Mouse (Mus musculus) kidney, adult 11 months (tissue): ENCODE data around the gene Tnip3.
A peak's percentile ranks its signal among the peaks of the same experiment; 100 is the strongest.

Source experiments
- DNase-seq: peaks from one replicate; pipeline ENCODE4 v3.0.0; 2022

Tnip3 gene

DNA sequence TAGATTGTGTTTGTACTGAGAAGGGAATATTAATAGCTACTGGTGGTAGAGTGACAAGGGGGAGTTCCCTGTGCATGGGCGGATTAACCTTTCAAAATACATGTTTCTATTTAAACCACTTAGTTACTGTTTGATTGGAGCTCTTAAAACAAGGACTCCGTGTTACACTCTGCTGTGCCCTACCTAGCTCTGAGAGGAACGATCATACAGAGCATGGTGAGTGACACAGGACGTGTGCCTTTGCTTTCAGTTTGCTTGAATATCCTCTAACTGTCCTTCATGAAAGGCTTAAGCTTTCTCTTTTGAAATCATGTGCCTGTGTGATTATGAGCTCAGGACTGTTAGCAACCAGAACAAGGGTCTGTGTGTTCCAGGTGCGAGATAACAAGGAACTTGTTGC, at the start of gene Tnip3:
Gene Tnip3, plus strand, starts transcription at position 122 of the 400 bp plus-strand sequence.
- DNase-seq = no peak

DNA sequence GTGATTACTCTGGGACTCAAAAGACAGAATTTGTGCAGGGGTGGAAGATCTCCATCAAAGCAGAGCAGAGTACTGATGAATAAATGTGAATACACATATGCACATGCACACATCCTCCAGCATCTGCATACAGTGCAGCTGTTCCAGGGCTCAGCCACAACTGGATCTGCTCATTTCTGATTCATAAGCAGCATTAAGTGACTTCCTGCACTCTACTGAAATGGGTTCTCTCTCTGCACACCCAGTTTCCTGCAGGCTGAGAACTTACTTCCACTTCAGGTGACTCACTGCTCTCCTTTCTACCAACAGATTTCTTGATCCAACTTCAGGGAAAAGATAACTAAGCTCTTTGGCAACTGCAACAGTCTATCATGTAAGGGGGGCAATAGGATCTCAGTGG, 26.3 kb upstream of the Tnip3 start:
- DNase-seq = no peak

DNA sequence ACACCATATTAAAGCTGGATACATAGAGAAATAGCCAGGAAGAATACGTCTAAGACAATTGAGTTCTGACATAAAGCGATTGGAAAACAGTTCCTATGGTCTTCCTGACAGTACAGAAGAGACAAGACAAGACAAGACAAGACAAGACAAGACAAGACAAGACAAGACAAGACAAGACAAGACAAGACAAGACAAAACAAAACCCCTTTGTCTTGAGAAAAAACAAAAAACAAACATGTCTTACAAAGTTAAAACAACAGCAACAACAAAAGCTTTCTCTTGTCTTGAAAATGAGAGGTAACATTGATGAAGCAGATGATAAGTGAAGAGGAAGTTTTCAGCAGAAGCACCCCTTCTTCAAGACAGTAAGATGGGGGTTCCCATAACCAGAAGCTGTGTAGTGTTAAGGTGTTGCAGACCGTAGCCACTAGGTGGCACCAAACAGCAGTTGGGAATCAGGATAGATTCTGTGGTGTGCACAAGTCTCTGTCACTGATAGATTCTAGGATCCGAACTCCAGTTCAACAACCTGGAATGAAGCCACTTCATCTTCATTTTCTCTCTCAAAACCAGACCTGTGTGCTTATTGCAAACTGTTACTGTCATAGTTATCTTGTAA, 15.0 kb upstream of the Tnip3 start:
- peak; percentile 32 for DNase-seq

GRCm38 (mm10) chr6:65513813-65514212, 11.3 kb upstream of the Tnip3 start:
- no peak for DNase-seq

- DNase-seq = no peak
Measured at GRCm38 (mm10) chr6:65516759-65517158, 8.4 kb upstream of the Tnip3 start.

DNA sequence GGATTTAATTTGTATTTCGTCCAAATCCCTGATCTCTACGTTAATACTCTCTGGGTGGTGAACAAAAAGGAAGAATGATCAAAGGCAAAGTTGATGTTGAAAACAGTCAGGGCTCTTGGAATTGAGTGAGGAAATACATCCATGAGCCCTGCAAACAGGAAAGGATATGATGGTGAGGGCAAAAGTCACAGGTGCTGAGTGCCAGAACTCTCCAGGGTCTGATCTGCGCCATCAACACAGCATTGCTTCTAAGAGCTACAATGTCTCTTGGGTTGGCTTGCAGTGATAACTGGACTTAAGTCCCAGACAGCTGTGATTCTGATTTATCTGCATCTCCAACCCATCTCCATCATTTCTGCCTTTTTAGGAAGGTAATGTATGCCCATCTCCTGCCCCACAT, 4.3 kb upstream of the Tnip3 start:
- DNase-seq = no peak

- DNase-seq = no peak
Measured at GRCm38 (mm10) chr6:65527892-65528291, 2.8 kb downstream of the Tnip3 start.

DNA sequence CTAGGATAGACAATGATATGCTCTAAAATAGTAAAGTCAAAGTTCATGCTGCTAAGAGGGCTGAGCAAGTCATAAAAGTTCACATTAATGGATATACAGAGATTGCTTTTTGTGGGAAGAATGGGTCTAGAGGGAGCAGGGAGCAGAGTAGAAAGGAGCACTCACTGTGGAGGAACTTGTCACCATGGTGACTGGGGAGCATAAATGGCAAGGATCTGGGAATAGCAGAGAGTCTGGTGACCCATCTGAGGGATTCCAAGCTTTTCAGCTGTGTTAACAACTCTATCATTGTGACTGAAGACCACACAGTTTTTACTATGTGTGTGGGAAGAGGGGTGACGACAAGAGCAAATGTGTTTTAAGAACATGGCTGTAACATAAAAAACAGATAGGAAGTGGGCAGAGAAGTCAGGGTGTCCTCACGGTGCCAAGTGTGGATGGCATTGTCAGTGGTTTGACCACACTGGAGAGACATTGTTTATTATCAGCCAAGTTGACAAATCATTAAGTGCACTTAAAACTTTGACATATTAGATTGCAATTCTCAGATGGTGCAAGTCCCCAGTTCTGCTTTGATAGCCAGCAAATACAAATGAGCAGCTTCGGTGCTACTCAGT, 6.2 kb downstream of the Tnip3 start:
- no peak for DNase-seq

DNA sequence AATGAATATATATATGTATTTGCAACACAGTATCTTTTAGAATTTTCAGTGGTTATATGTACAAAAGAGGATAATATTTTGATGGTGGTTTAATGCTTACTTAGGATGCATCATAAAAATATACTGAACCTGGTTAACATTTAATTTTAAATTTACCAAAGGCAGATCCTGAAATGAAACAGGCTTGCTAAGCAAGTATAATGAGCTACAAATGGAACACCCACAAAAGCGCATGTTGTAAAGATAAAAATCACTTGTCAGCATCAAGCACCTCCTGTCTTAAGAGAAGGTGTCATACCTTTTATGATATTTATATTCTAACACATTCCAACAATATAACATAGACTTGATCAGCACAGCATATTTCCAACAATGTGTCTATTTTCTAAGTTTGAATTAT, 8.6 kb downstream of the Tnip3 start:
- DNase-seq = no peak

GRCm38 (mm10) chr6:65537327-65537884, 12.3 kb downstream of the Tnip3 start:
- no peak for DNase-seq

DNA sequence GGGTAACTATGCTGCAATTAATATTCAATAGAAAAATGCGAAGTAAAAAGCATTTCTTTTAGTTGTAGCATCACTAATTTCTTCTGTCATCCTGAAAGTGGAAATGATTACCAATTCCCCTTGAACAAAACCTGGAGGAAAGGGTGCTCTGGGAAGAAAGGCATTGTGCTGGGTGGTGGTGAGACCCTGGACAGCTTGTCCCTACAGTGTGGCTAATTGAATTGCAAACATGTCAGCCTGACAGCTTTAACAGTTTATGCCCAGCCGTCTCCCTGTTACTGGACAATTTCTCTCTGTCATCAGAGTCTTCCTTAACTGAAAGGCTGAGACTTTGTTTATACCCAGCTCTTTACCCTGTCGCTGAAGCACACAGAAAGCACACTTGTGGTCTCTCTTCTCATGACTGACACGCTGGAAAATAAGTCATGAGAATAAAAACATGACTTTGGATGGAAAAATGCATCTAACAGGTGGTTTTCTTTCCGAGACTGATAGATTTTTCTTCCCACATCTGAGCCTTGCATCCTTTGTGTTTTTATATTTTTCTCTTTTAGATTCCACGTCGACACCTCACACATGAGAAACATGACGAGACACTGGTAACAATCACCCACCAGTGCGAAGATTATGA, 13.0 kb downstream of the Tnip3 start:
- no peak for DNase-seq

DNA sequence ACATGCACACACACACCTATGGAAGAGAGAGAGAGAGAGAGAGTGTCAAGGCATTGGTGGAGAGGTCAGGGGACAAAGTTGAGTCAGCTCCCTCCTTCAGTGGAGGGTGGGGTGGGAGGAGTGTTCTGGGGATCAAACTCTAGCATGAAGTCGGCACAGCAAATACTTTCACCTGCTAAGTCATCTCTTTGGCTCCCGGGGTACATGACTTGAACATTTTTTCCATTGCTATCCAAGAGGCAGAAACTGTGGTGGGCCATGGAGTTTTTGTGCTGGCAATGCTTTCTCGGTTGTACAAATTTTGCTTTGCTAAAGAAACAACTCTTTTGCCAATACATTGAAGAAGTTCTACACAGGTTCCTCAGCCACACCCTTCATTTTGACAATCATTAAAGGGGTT, 13.8 kb downstream of the Tnip3 start:
- no peak for DNase-seq

- no peak for DNase-seq
Measured at GRCm38 (mm10) chr6:65540138-65540537, 15.0 kb downstream of the Tnip3 start.

- DNase-seq = no peak
Measured at GRCm38 (mm10) chr6:65541094-65541493, 16.0 kb downstream of the Tnip3 start.

DNA sequence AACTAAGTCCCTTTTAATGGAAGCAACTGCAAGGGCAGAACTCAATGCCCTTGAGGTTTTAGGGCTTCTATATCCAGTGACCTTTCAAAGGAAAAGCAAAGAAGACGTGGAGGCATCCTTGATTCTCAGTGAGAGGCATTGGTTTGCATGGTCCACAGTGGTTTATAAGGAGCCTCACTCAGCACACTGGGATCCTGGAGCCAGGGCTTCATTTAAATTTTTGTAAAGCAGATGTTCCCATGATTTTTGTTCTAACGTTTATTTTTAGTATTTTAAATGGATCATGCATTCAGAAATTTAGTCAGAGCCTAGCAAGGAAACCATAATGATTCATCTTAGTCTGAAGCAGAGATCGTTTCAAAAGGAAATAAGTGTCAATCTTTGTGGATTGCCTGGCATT, 17.3 kb downstream of the Tnip3 start:
- DNase-seq = no peak

DNA sequence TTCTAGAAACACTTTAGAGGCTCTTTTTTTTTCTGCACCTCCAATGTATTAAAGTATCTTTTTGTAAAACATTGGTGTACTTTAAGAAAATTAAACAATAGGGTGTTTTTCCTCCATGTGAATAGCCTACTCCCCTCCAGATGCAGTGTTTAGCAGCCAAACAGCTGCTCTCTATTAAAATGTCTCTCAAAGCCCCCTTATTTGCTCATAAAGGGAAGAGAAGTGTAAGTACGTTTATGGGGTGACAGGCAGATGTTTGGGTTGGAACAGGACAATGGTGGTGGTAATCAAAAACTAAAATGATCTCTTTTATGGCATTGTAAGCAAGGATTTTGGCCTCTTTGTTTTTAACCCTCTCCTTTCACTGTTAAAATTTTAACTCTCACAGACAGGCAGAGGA, 17.8 kb downstream of the Tnip3 start:
- no peak for DNase-seq

GRCm38 (mm10) chr6:65563887-65564656, 39.0 kb downstream of the Tnip3 start:
- no peak for DNase-seq

- no peak for DNase-seq
Measured at GRCm38 (mm10) chr6:65564657-65565039, 39.5 kb downstream of the Tnip3 start.

GRCm38 (mm10) chr6:65569741-65570140, 44.6 kb downstream of the Tnip3 start:
- no peak for DNase-seq

GRCm38 (mm10) chr6:65578151-65578973, 53.2 kb downstream of the Tnip3 start:
- no peak for DNase-seq

- DNase-seq = no peak
Measured at GRCm38 (mm10) chr6:65583029-65583428, 57.9 kb downstream of the Tnip3 start.

- DNase-seq = no peak
Measured at GRCm38 (mm10) chr6:65584870-65585332, 59.8 kb downstream of the Tnip3 start.
